Comparison of ENCODE assay signal across 10 mouse cellular contexts in the genomic region with DNA sequence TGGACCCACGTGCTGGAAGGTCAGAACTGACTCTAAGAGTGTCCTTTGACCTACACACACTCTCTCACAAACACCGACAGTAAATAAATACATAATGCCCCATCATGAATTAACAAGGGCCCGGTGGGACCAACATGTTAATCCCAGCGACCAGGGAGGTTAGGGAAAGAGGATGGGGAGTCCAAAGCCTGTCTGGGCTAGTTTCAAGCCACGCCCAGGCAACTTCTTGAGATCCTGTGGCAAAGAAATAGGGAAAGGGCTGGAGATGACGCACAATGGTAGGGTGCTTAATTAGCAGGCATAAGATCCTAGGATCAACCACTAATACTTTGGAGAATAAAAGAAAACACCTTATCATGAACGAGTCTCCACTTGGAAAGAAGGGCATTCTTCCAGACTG. TPM values are rescaled to one million over a fixed set of nuclear protein-coding genes. Genes with fewer than 3 reads are reported as not detected.
DNase-seq lines count a peak whose midpoint lies in the region; ATAC-seq and TF ChIP-seq lines count a peak whose summit lies in the region.
"Had no signal": no experiment of that assay in that cellular context is flagged by ENCODE, and none has a peak within 500 bp of the region (broad histone marks: within the 10 kb centered on the region; RNA-seq: fewer than 3 reads in every experiment).

No protein-coding gene starts in this region.

- peak overlapping the region in 1 of 2 experiments; percentile 11; a peak in 1 of 4 replicates for H3K4me3 ChIP-seq in heart, embryonic 14.5 days (ENCODE audit: control insufficient read depth in 1 of 2, insufficient read depth in 1 of 2, low read depth in 1 of 2, low read length in 2 of 2)
- no peak overlapping the region for H3K4me3 ChIP-seq in heart, adult 2 months
- H3K4me3 ChIP-seq in hindbrain, embryonic 15.5 days, result 0 out of 2 replicates have a peak overlapping the region, but pooled peaks have one; percentile 0
- H3K4me3 ChIP-seq in midbrain, embryonic 14.5 days (replicated peaks; ENCODE audit: low read depth, low read length), result no peak overlapping the region

- no peaks in the 10 kb centered on the region for H3K79me2 ChIP-seq in heart, adult 2 months (replicated peaks; ENCODE audit: control insufficient read depth, insufficient read depth, low read length)

- no peak for DNase-seq in heart, adult 2 months
- peak; percentile 70 for DNase-seq in R1 (ENCODE audit: low read depth, low spot score)
- DNase-seq in midbrain, embryonic 14.5 days, result no peak
- DNase-seq in cerebellum, adult 9-11 months, result no peak
- DNase-seq in adrenal gland, adult (ENCODE audit: inconsistent age in 2 of 2, low spot score in 1 of 2), result no peak
- DNase-seq: gastrocnemius, postnatal 25 days had no signal

- H3K4me1 ChIP-seq in heart, embryonic 14.5 days (ENCODE audit: control insufficient read depth in 2 of 2, insufficient read depth in 2 of 2, low read length in 2 of 2), result peaks cover 7 to 12% of the 10 kb centered on the region in 2 experiments; a peak in 3 of 4 replicates
- H3K4me1 ChIP-seq in heart, adult 2 months (ENCODE audit: control insufficient read depth, insufficient read depth, low read length), result peaks cover 3% of the 10 kb centered on the region; the same call in 1 of the 2 replicates
- H3K4me1 ChIP-seq in hindbrain, embryonic 15.5 days (replicated peaks), result peaks cover 20% of the 10 kb centered on the region
- peaks cover 9% of the 10 kb centered on the region for H3K4me1 ChIP-seq in midbrain, embryonic 14.5 days (ENCODE audit: control insufficient read depth, insufficient read depth, low read length)

- no peak overlapping the region for H3K27ac ChIP-seq in heart, embryonic 14.5 days (replicated peaks in 1 of 2; ENCODE audit: control insufficient read depth in 1 of 2, insufficient read depth in 1 of 2, low read depth in 2 of 2, low read length in 2 of 2)
- H3K27ac ChIP-seq in heart, adult 2 months, result no peak overlapping the region
- H3K27ac ChIP-seq in hindbrain, embryonic 15.5 days (replicated peaks), result no peak overlapping the region
- no peak overlapping the region for H3K27ac ChIP-seq in midbrain, embryonic 14.5 days (replicated peaks; ENCODE audit: low read depth, low read length)

- H3K9me3 ChIP-seq in heart, embryonic 14.5 days (ENCODE audit: control insufficient read depth, low read length), result no peaks in the 10 kb centered on the region
- H3K9me3 ChIP-seq in hindbrain, embryonic 15.5 days, result no peaks in the 10 kb centered on the region
- H3K9me3 ChIP-seq in midbrain, embryonic 14.5 days (ENCODE audit: control insufficient read depth, low read length), result no peaks in the 10 kb centered on the region

- peak overlapping the region; percentile 50; the same call in 1 of the 2 replicates for H3K9ac ChIP-seq in heart, embryonic 14.5 days (ENCODE audit: low read length)
- no peak overlapping the region for H3K9ac ChIP-seq in heart, adult 2 months (ENCODE audit: low read depth, low read length)
- no peak overlapping the region for H3K9ac ChIP-seq in hindbrain, embryonic 15.5 days
- no peak overlapping the region for H3K9ac ChIP-seq in midbrain, embryonic 14.5 days (replicated peaks; ENCODE audit: low read length)

- TF ChIP-seq EP300 in heart, adult 2 months (IDR thresholded peaks at IDR 0.05; ENCODE audit: insufficient read depth, low read depth, low read length), result no peak

- WGBS in heart, embryonic 14.5 days, result 77% methylated on average over 7 of the region's 7 CpGs
- 62% methylated on average over 7 of the region's 7 CpGs for WGBS in heart, adult 2 months
- WGBS in hindbrain, embryonic 15.5 days, result 83% methylated on average over 7 of the region's 7 CpGs
- 80% methylated on average over 7 of the region's 7 CpGs for WGBS in midbrain, embryonic 14.5 days

- no peak for TF ChIP-seq CTCF in heart, adult 2 months (IDR thresholded peaks at IDR 0.05)

- TF ChIP-seq POLR2A in heart, adult 2 months (IDR thresholded peaks at IDR 0.05; ENCODE audit: insufficient read depth, low read depth, low read length), result no peak

- peaks cover 42% of the 10 kb centered on the region for H3K36me3 ChIP-seq in heart, embryonic 14.5 days (ENCODE audit: control insufficient read depth, insufficient read depth, low read length)
- no peaks in the 10 kb centered on the region for H3K36me3 ChIP-seq in heart, adult 2 months (ENCODE audit: control insufficient read depth, insufficient read depth, low read length)
- H3K36me3 ChIP-seq in hindbrain, embryonic 15.5 days, result peaks cover 35% of the 10 kb centered on the region
- peaks cover 41% of the 10 kb centered on the region for H3K36me3 ChIP-seq in midbrain, embryonic 14.5 days (ENCODE audit: control insufficient read depth, insufficient read depth, low read length)

- H3K4me2 ChIP-seq in heart, embryonic 14.5 days (ENCODE audit: low read length), result peak overlapping the region; percentile 51
- peak overlapping the region; percentile 41 for H3K4me2 ChIP-seq in hindbrain, embryonic 15.5 days
- H3K4me2 ChIP-seq in midbrain, embryonic 14.5 days (ENCODE audit: low read length), result peak overlapping the region; percentile 58

- intact Hi-C loops in heart, adult 2 months (cut with DNase I), result loop anchor here (5.0 kb wide), 3 partner anchors 82 to 162 kb away; a partner anchor contains a TSS

- no peak for ATAC-seq in heart, embryonic 14.5 days (ENCODE audit: insufficient number of reproducible peaks, insufficient read depth, low FRiP score, low read depth)
- no peak for ATAC-seq in hindbrain, embryonic 15.5 days (ENCODE audit: low FRiP score, low read depth)
- ATAC-seq in midbrain, embryonic 14.5 days (ENCODE audit: low FRiP score, low TSS enrichment), result no peak
- no peak for ATAC-seq in granulocyte monocyte progenitor cell, adult 5-6 weeks (replicated peaks; ENCODE audit: poor library complexity, severe bottlenecking)

- H3K27me3 ChIP-seq in heart, embryonic 14.5 days (ENCODE audit: control insufficient read depth, insufficient read depth, low read length), result no peaks in the 10 kb centered on the region
- no peaks in the 10 kb centered on the region for H3K27me3 ChIP-seq in heart, adult 2 months (ENCODE audit: control insufficient read depth, insufficient read depth, low read length)
- no peaks in the 10 kb centered on the region for H3K27me3 ChIP-seq in hindbrain, embryonic 15.5 days
- no peaks in the 10 kb centered on the region for H3K27me3 ChIP-seq in midbrain, embryonic 14.5 days (ENCODE audit: control insufficient read depth, insufficient read depth, low read length)

RNA-seq across cellular contexts. Expression of a gene that starts 2.5 kb away (rescaled TPM):
- polyA plus RNA-seq in heart, embryonic 14.5 days (2014; fragmentation: Nextera tagmentation; extraction: Ambion mirVana), result 34.7 and 37.2 TPM in 2 replicates
- 1 to 10 TPM; 2.3 to 2.7 TPM for total RNA-seq in heart, adult 2 months (2021)
- 6.0 and 6.4 TPM in 2 replicates for polyA plus RNA-seq in heart, adult 2 months (2012; rRNA removed)
- 52.2 and 56.9 TPM in 2 replicates for polyA plus RNA-seq in hindbrain, embryonic 15.5 days (2015; fragmentation: Nextera tagmentation; extraction: Ambion mirVana)
- polyA plus RNA-seq in midbrain, embryonic 14.5 days (2014; fragmentation: Nextera tagmentation; extraction: Ambion mirVana), result 46.7 and 55.7 TPM in 2 replicates
- total RNA-seq in granulocyte monocyte progenitor cell, adult 5-6 weeks (2014; fragmentation: Nextera tagmentation), result 21.4 and 22.0 TPM in 2 replicates
- 9.9 and 10.0 TPM in 2 replicates for total RNA-seq in granulocyte monocyte progenitor cell, adult 5-6 weeks (2017)

RNA-seq across cellular contexts. Expression of a gene that starts 4.3 kb away (rescaled TPM):
- 41.9 and 42.5 TPM in 2 replicates for polyA plus RNA-seq in heart, embryonic 14.5 days (2014; fragmentation: Nextera tagmentation; extraction: Ambion mirVana)
- total RNA-seq in heart, adult 2 months (2021), result 10 to 100 TPM; 26.8 to 30.1 TPM
- 33.0 and 42.2 TPM in 2 replicates for polyA plus RNA-seq in heart, adult 2 months (2012; rRNA removed)
- polyA plus RNA-seq in hindbrain, embryonic 15.5 days (2015; fragmentation: Nextera tagmentation; extraction: Ambion mirVana), result 54.9 and 56.3 TPM in 2 replicates
- polyA plus RNA-seq in midbrain, embryonic 14.5 days (2014; fragmentation: Nextera tagmentation; extraction: Ambion mirVana), result 49.8 and 51.5 TPM in 2 replicates
- total RNA-seq in granulocyte monocyte progenitor cell, adult 5-6 weeks (2014; fragmentation: Nextera tagmentation), result 20.4 and 30.1 TPM in 2 replicates
- total RNA-seq in granulocyte monocyte progenitor cell, adult 5-6 weeks (2017), result 29.9 and 36.8 TPM in 2 replicates

RNA-seq across cellular contexts. Expression of a gene that starts 9.8 kb away (rescaled TPM):
- 190 and 205 TPM in 2 replicates for polyA plus RNA-seq in heart, embryonic 14.5 days (2014; fragmentation: Nextera tagmentation; extraction: Ambion mirVana)
- total RNA-seq in heart, adult 2 months (2021), result 10 to 100 TPM; 35.5 to 39.8 TPM
- polyA plus RNA-seq in heart, adult 2 months (2012; rRNA removed), result 56.1 and 67.7 TPM in 2 replicates
- 150 and 157 TPM in 2 replicates for polyA plus RNA-seq in hindbrain, embryonic 15.5 days (2015; fragmentation: Nextera tagmentation; extraction: Ambion mirVana)
- 217 and 221 TPM in 2 replicates for polyA plus RNA-seq in midbrain, embryonic 14.5 days (2014; fragmentation: Nextera tagmentation; extraction: Ambion mirVana)
- 158 and 185 TPM in 2 replicates for total RNA-seq in granulocyte monocyte progenitor cell, adult 5-6 weeks (2014; fragmentation: Nextera tagmentation)
- total RNA-seq in granulocyte monocyte progenitor cell, adult 5-6 weeks (2017), result 59.3 and 120 TPM in 2 replicates

RNA-seq across cellular contexts. Expression of a gene that starts 23.1 kb away (rescaled TPM):
- not detected in 2 replicates for polyA plus RNA-seq in heart, embryonic 14.5 days (2014; fragmentation: Nextera tagmentation; extraction: Ambion mirVana)
- not detected for total RNA-seq in heart, adult 2 months (2021)
- polyA plus RNA-seq in heart, adult 2 months (2012; rRNA removed), result 0.20 TPM in 1 of 2 replicates, not detected in the other
- 0.62 and 1.1 TPM in 2 replicates for polyA plus RNA-seq in hindbrain, embryonic 15.5 days (2015; fragmentation: Nextera tagmentation; extraction: Ambion mirVana)
- polyA plus RNA-seq in midbrain, embryonic 14.5 days (2014; fragmentation: Nextera tagmentation; extraction: Ambion mirVana), result 0.24 and 0.32 TPM in 2 replicates
- not detected in 2 replicates for total RNA-seq in granulocyte monocyte progenitor cell, adult 5-6 weeks (2014; fragmentation: Nextera tagmentation)
- not detected in 2 replicates for total RNA-seq in granulocyte monocyte progenitor cell, adult 5-6 weeks (2017)
- total RNA-seq: gastrocnemius, postnatal 25 days; left cerebral cortex, postnatal 10 days had no signal

RNA-seq across cellular contexts. Expression of a gene that starts 23.5 kb away (rescaled TPM):
- polyA plus RNA-seq in heart, embryonic 14.5 days (2014; fragmentation: Nextera tagmentation; extraction: Ambion mirVana), result 10.6 and 11.5 TPM in 2 replicates
- total RNA-seq in heart, adult 2 months (2021), result 10 to 100 TPM; 18.0 to 18.5 TPM
- 20.0 and 22.3 TPM in 2 replicates for polyA plus RNA-seq in heart, adult 2 months (2012; rRNA removed)
- polyA plus RNA-seq in hindbrain, embryonic 15.5 days (2015; fragmentation: Nextera tagmentation; extraction: Ambion mirVana), result 10.7 and 11.7 TPM in 2 replicates
- polyA plus RNA-seq in midbrain, embryonic 14.5 days (2014; fragmentation: Nextera tagmentation; extraction: Ambion mirVana), result 12.3 and 12.5 TPM in 2 replicates
- 12.9 and 16.7 TPM in 2 replicates for total RNA-seq in granulocyte monocyte progenitor cell, adult 5-6 weeks (2014; fragmentation: Nextera tagmentation)
- total RNA-seq in granulocyte monocyte progenitor cell, adult 5-6 weeks (2017), result 7.2 and 8.3 TPM in 2 replicates
